Mouse (Mus musculus): ENCODE data around the gene Lrrc1. TPM values are rescaled to one million over a fixed set of nuclear protein-coding genes. Genes with fewer than 3 reads are reported as not detected.

Lrrc1 gene
- polyA plus RNA-seq, 1 experiment from 2014 or later, result 15.7 TPM

DNA sequence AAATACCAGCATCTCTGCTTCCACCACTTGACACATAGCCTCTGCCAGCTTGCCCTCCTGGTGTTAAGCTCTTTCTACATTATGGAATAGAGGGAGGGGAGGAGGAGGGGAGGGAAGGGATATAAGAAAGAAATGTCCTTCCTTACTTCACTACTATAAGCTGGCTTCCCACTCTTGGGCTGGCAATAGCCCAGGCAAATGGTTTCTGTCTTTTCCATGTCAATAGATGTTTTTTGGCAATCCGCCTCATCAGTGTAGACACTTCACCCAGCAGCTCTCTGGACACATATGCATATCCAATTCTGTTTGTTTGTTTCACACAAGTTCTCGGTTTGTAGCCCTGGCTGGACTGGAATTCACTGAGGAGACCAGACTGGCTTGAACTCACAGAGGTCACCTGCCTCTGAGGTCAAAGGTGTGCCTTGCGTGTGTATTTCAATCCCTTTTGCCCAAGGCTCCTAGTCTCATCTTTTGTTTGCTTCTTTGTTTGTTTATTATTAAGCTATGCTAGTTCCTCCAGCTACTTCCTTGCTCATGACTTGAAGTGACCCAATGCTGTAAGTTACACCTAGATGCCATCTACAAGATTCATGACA, 132.7 kb downstream of the Lrrc1 start:
- Histone ChIP-seq H3K9ac (no peak overlapping the region), H3K27me3 (no peaks in the 10 kb centered on the region), H3K9me3 (no peaks in the 10 kb centered on the region), H3K36me3 (no peaks in the 10 kb centered on the region), H3K4me3 (no peak overlapping the region), H3K4me2 (no peak overlapping the region), H3K27ac (no peak overlapping the region), H3K4me1 (peaks cover 5% of the 10 kb centered on the region; the same call in 1 of the 2 replicates)
- 66% methylated on average over 3 of the region's 3 CpGs for WGBS
- no peak for ATAC-seq (ENCODE audit: insufficient number of reproducible peaks, insufficient read depth, low FRiP score, low TSS enrichment, low read depth)

DNA sequence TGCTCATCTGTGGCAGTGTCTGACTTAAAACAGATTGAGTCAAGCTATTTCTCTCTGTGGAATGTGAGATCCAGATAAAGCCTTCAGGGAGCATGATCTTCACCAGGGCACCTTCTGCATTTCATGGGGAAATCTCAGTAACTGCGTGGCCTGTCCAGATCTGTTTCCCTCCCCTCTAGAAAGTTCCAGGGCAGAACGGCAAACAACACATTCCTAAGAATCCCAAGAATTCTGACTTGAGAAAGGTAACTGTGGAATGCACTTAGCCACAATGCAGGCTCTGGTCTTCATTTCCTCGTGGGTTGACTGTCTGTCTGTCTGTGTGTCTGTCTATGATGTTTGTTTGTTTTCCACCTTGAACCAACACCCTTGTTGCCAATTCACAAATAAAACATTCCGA, 133.7 kb downstream of the Lrrc1 start:
- no peaks in the 10 kb centered on the region for H3K36me3 ChIP-seq
- H3K4me2 ChIP-seq, result no peak overlapping the region
- no peak overlapping the region for H3K4me3 ChIP-seq
- no peak for ATAC-seq (ENCODE audit: insufficient number of reproducible peaks, insufficient read depth, low FRiP score, low TSS enrichment, low read depth)
- WGBS, result 38% methylated on average over 4 of the region's 4 CpGs
- no peaks in the 10 kb centered on the region for H3K27me3 ChIP-seq
- no peaks in the 10 kb centered on the region for H3K9me3 ChIP-seq
- H3K9ac ChIP-seq, result no peak overlapping the region
- peaks cover 5% of the 10 kb centered on the region; the same call in 1 of the 2 replicates for H3K4me1 ChIP-seq
- H3K27ac ChIP-seq, result no peak overlapping the region

DNA sequence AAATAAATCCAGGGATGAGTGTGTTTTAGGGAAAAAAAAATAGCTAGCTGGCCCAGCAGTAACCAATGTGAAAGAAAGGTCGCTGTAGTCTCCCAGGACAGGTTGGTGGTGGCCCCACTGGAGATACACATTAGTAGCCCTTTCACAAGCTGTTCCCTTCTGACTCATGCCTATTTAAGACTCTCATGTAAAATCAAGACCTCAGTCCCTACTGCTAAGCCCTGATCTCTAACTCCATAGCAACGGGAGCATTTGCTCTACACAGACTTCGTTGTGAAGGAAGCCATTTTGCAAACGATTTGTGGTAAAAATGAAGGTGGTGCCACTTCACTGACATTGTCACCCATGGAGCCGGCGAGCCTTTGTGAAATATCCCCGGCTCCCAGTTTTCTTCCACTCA, 134.1 kb downstream of the Lrrc1 start:
- Histone ChIP-seq H3K4me2 (no peak overlapping the region), H3K36me3 (no peaks in the 10 kb centered on the region), H3K4me3 (no peak overlapping the region), H3K9me3 (no peaks in the 10 kb centered on the region), H3K27ac (no peak overlapping the region), H3K27me3 (no peaks in the 10 kb centered on the region), H3K4me1 (peaks cover 5% of the 10 kb centered on the region; the same call in 1 of the 2 replicates), H3K9ac (no peak overlapping the region)
- ATAC-seq (ENCODE audit: insufficient number of reproducible peaks, insufficient read depth, low FRiP score, low TSS enrichment, low read depth), result no peak
- WGBS, result 83% methylated on average over 7 of the region's 7 CpGs

DNA sequence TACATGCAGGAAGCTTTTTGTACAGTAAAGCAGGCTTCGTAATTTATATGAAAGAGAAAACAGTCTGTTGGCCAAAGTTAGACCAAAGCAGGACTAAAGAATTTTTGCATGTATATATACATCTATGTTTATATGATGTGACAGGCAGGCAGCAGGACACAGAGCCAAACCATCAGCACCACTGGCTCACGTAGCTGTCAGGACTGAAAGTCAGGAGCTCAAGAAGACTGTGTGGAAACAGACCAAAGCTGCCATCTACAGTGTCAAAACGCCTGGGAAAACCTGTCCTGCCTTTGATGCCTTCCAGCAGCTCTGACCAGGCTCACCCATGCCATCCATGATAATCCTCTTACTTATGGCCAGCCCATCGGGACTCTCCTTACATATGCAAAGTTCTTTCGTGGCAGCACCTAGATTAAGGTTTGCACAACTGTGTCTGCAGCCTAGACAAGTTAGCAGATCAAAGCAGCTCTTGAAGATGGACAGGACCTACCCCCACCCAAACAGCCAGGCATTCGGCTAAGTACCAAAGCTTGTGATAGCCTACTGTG, 136.5 kb downstream of the Lrrc1 start:
- WGBS, result 44% methylated on average over 6 of the region's 6 CpGs
- Histone ChIP-seq H3K4me2 (no peak overlapping the region), H3K27ac (no peak overlapping the region), H3K27me3 (no peaks in the 10 kb centered on the region), H3K4me3 (no peak overlapping the region), H3K36me3 (no peaks in the 10 kb centered on the region), H3K9ac (no peak overlapping the region), H3K4me1 (peaks cover 8% of the 10 kb centered on the region; the same call in 1 of the 2 replicates), H3K9me3 (no peaks in the 10 kb centered on the region)
- ATAC-seq (ENCODE audit: insufficient number of reproducible peaks, insufficient read depth, low FRiP score, low TSS enrichment, low read depth), result no peak

DNA sequence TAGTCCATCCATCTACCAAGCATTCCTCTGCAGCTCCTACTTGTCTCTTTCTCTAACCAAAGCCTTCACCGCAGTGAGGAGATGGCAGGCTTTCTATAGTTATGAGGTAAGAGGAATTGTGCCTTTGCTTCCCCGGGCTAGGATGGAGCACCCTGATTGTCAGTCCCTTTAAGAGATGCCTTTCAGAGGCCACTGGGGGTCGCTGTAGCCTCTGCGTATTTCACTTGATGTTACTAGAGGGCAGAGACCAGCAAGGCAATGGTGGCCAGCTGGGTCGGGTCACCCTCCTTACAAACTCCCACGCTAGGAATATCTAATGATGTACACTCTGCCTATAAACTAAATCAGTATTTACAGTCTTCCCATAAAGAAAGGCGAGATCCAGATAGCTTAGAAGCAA, 137.8 kb downstream of the Lrrc1 start:
- no peaks in the 10 kb centered on the region for H3K27me3 ChIP-seq
- no peak overlapping the region for H3K9ac ChIP-seq
- WGBS, result 60% methylated on average over 7 of the region's 7 CpGs
- H3K4me3 ChIP-seq, result no peak overlapping the region
- H3K27ac ChIP-seq, result no peak overlapping the region
- no peak overlapping the region for H3K4me2 ChIP-seq
- H3K9me3 ChIP-seq, result no peaks in the 10 kb centered on the region
- 0 out of 2 replicates have a peak, but pooled peaks cover 8% of the 10 kb centered on the region for H3K4me1 ChIP-seq
- ATAC-seq (ENCODE audit: insufficient number of reproducible peaks, insufficient read depth, low FRiP score, low TSS enrichment, low read depth), result no peak
- no peaks in the 10 kb centered on the region for H3K36me3 ChIP-seq

DNA sequence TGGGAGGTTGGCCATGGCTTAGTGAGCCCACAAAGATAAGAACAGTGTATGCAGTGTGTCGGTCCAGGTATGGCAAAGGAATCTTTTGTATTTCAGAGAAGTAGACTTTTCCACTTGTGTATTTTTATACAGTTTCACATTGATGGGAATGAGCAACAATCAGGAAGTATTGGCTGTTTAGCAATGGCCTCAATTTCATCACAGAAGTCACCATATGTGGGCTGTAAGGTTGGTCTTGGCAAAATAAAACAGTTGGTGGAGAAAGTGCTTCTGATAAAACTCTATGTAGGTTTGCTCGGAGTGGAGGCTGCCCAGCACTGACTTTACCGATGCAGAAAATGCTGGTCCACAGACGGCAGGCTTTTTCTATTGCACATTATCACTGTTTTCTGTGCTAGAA, 140.2 kb downstream of the Lrrc1 start:
- H3K4me3 ChIP-seq, result no peak overlapping the region
- no peaks in the 10 kb centered on the region for H3K9me3 ChIP-seq
- no peak overlapping the region for H3K27ac ChIP-seq
- H3K36me3 ChIP-seq, result no peaks in the 10 kb centered on the region
- H3K27me3 ChIP-seq, result no peaks in the 10 kb centered on the region
- H3K4me1 ChIP-seq, result 0 out of 2 replicates have a peak, but pooled peaks cover 3% of the 10 kb centered on the region
- ATAC-seq (ENCODE audit: insufficient number of reproducible peaks, insufficient read depth, low FRiP score, low TSS enrichment, low read depth), result no peak
- no peak overlapping the region for H3K9ac ChIP-seq
- no peak overlapping the region for H3K4me2 ChIP-seq
- 83% methylated on average over 4 of the region's 4 CpGs for WGBS

DNA sequence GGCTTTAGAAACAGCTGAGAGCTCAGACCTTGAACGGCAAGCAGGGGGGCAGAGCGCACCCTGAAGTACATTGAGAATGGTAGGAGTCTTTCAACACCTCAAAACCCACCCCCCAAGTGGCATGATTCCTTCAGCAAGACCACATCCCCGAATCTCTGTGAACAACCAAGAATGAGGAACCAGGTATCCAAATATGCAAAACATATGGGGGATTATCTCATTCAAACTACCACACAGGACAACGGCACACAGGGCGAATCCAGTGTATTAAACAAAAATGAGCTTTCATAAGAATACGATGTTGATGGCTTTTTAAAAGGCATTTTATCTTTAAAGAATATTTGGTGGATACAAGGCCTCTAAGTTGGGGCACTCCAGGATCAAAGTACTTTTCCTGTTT, 140.7 kb downstream of the Lrrc1 start:
- Histone ChIP-seq H3K4me3 (no peak overlapping the region), H3K27me3 (no peaks in the 10 kb centered on the region), H3K9ac (no peak overlapping the region), H3K4me1 (0 out of 2 replicates have a peak, but pooled peaks cover 3% of the 10 kb centered on the region), H3K27ac (no peak overlapping the region), H3K36me3 (no peaks in the 10 kb centered on the region), H3K9me3 (no peaks in the 10 kb centered on the region), H3K4me2 (no peak overlapping the region)
- no peak for ATAC-seq (ENCODE audit: insufficient number of reproducible peaks, insufficient read depth, low FRiP score, low TSS enrichment, low read depth)
- WGBS, result 81% methylated on average over 6 of the region's 6 CpGs

DNA sequence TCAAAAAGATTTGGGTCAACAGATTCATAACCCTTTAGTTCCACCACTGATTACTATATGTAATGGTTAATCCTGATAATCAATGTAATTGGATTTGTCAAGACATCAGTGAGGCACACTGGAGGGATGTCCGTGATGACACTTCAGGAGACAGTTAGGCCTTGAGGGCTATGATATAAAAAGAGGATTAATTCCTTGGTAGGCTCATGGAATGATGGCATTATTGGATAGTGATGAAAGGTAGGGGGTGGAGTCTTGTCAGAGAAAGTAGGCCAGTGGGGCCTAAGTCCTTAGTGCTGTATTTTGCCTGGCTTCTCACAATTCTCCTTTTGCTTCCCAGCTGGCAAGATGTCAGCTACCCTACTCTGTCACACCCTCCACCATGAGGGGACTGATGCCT, 141.7 kb downstream of the Lrrc1 start:
- Histone ChIP-seq H3K4me2 (no peak overlapping the region), H3K36me3 (no peaks in the 10 kb centered on the region), H3K9me3 (no peaks in the 10 kb centered on the region), H3K4me3 (no peak overlapping the region), H3K27me3 (no peaks in the 10 kb centered on the region), H3K27ac (no peak overlapping the region), H3K4me1 (0 out of 2 replicates have a peak, but pooled peaks cover 3% of the 10 kb centered on the region), H3K9ac (no peak overlapping the region)
- WGBS, result 84% methylated on average over 1 of the region's 1 CpGs
- ATAC-seq (ENCODE audit: insufficient number of reproducible peaks, insufficient read depth, low FRiP score, low TSS enrichment, low read depth), result no peak

DNA sequence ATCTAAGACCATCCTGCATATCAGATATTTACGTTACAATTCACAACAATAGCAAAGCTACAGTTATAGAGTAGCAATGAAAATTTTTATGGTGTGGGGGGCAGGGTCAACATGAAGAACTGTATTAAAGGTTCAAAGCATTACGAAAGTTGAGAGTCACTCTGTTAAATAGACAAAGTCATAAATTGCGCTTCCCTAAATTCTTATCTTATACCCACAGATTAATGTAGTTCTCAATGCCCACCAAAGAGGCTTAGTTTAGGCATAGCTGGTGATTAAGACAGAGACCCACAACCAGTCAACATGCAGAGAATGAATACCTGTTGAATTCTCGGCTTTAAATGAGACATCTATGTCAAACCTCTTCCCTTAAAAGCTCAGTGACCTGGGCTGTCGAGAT, 144.9 kb downstream of the Lrrc1 start:
- 91% methylated on average over 5 of the region's 5 CpGs for whole genome bisulfite sequencing
- Histone ChIP-seq H3K36me3 (no peaks in the 10 kb centered on the region), H3K4me1 (no peaks in the 10 kb centered on the region), H3K27ac (no peak overlapping the region), H3K4me3 (no peak overlapping the region), H3K4me2 (no peak overlapping the region), H3K9ac (no peak overlapping the region), H3K27me3 (no peaks in the 10 kb centered on the region), H3K9me3 (no peaks in the 10 kb centered on the region)
- no peak for ATAC-seq (ENCODE audit: insufficient number of reproducible peaks, insufficient read depth, low FRiP score, low TSS enrichment, low read depth)

DNA sequence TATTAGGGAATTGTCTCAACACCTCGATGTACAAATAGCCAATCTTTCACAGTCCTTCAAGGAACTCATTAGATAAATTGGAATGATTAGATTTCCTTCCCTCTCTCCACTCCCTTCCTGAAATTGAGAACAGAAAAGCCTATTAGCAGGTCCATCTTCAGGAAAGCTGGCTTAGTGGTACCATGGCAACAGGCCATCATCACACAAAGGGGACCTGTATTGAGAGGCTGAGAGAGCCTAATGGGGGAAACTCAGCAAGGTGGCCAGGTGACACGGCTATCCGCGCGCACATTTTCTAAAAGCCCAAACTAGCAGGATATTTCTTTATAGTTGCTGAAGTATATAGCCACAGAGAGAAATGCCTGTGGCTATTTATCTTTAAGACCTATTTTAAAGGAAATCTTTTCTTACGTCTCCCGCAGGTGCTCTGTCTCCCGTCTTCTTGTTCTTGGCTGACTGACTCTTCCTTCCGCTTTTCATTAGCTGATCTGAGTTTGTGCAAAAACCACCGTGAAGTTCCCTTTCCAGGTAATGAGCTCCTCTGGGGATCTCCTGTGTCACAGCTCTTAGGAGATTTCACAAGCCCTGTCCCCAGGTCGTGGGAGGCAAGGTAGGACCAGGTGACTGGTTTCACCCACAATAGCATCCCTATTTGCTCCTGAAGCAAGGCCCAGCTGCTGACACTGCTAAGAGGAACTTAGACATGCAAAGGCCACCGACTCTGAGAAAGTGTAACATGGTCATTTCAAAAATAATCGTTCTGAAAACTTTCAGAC, 145.6 kb downstream of the Lrrc1 start:
- Histone ChIP-seq H3K9me3 (no peaks in the 10 kb centered on the region), H3K4me3 (no peak overlapping the region), H3K4me2 (no peak overlapping the region), H3K27ac (no peak overlapping the region), H3K36me3 (no peaks in the 10 kb centered on the region), H3K27me3 (no peaks in the 10 kb centered on the region), H3K9ac (no peak overlapping the region), H3K4me1 (no peaks in the 10 kb centered on the region)
- 42% methylated on average over 13 of the region's 13 CpGs for WGBS
- ATAC-seq (ENCODE audit: insufficient number of reproducible peaks, insufficient read depth, low FRiP score, low TSS enrichment, low read depth), result no peak

DNA sequence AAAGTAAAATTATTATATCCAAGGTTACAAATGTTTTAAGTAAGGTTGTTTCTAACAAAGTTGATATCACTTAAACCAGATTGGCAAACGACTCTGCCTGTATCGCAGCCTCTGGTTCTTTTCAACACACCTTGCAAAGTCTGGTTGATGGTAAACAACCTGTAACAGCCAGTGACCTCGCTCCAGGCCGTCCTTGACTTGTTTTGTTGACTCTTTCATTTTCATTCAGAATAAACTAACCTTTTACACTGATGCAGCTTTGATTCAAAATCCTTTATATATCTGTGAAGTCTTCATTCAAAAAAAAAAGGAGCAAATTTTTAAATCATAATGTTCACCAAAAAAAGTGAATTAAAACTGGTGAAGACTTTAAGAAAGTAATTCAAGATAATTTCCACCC, 147.6 kb downstream of the Lrrc1 start:
- WGBS, result 62% methylated on average over 4 of the region's 4 CpGs
- no peaks in the 10 kb centered on the region for H3K9me3 ChIP-seq

DNA sequence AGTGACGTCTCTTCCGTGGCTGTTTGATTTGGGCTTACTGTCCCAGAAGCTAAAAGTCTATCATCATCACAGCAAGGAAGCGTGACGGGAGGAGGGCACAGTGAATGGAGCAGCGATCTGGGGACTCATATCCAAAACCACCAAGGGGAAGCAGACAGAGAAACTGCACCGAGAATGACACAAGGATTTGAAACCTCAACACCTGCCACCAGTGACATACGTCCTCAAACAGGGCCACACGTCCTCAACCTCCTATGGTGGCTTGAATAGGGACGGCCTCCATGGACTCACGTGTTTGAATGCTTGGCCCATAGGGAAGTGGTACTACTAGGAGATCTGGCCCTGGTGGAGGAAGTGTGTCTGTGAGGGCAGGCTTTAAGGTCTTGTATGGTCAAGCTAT, 153.4 kb downstream of the Lrrc1 start:
- H3K4me2 ChIP-seq, result no peak overlapping the region
- H3K9ac ChIP-seq, result no peak overlapping the region
- no peaks in the 10 kb centered on the region for H3K4me1 ChIP-seq
- no peak for ATAC-seq (ENCODE audit: insufficient number of reproducible peaks, insufficient read depth, low FRiP score, low TSS enrichment, low read depth)
- no peaks in the 10 kb centered on the region for H3K9me3 ChIP-seq
- H3K27me3 ChIP-seq, result no peaks in the 10 kb centered on the region
- H3K36me3 ChIP-seq, result no peaks in the 10 kb centered on the region
- H3K4me3 ChIP-seq, result no peak overlapping the region
- WGBS, result 88% methylated on average over 10 of the region's 10 CpGs
- H3K27ac ChIP-seq, result no peak overlapping the region

More for the DNA sequence above, 147.6 kb downstream of the Lrrc1 start:
- H3K4me2 ChIP-seq, result no peak overlapping the region
- H3K9ac ChIP-seq, result no peak overlapping the region
- no peak for ATAC-seq (ENCODE audit: insufficient number of reproducible peaks, insufficient read depth, low FRiP score, low TSS enrichment, low read depth)
- H3K27me3 ChIP-seq, result no peaks in the 10 kb centered on the region
- H3K36me3 ChIP-seq, result no peaks in the 10 kb centered on the region
- no peak overlapping the region for H3K27ac ChIP-seq
- H3K4me1 ChIP-seq, result no peaks in the 10 kb centered on the region
- H3K4me3 ChIP-seq, result no peak overlapping the region
